Mouse (Mus musculus) liver, embryonic 16.5 days (tissue): Measurements from ENCODE around the gene Stt3b. TPM values are rescaled to one million over a fixed set of nuclear protein-coding genes. Genes with fewer than 3 reads are reported as not detected.
"Not testable (repeated sequence)": the region's sequence is repeated elsewhere in the genome, so short reads cannot be mapped to it uniquely, and the experiment has no call there.

Experiments used
- ATAC-seq: fragments of 200-750 bp; cut with Nextera tagmentation; 2 replicates; pipeline ENCODE4 v1.8.0; 2017; ENCODE audit warnings: low read depth, mild to moderate bottlenecking, moderate number of reproducible peaks, moderate library complexity
- H3K27ac ChIP-seq: fragments of 300-500 bp; sonication (generic); 2 replicates; pipeline ENCODE4 v1.5.1; 2014; ENCODE audit warnings: mild to moderate bottlenecking, low read length
- H3K27me3 ChIP-seq: fragments of 300-500 bp; sonication (generic); 2 replicates; pipeline ENCODE4 v1.6.1; 2014; ENCODE audit warnings: low read depth, low read length, mixed read lengths; ENCODE audit not compliant: control insufficient read depth, insufficient read depth
- H3K36me3 ChIP-seq: fragments of 300-500 bp; sonication (generic); 2 replicates; pipeline ENCODE4 v1.6.1; 2014; ENCODE audit warnings: mild to moderate bottlenecking; ENCODE audit not compliant: control insufficient read depth, insufficient read depth
- H3K4me1 ChIP-seq: fragments of 300-500 bp; sonication (generic); 2 replicates; pipeline ENCODE4 v1.6.1; 2014; ENCODE audit warnings: low read depth, low read length, mixed read lengths; ENCODE audit not compliant: control insufficient read depth
- H3K4me2 ChIP-seq: fragments of 300-500 bp; sonication (generic); 2 replicates; pipeline ENCODE4 v1.6.1; 2014; ENCODE audit warnings: low read depth, low read length, mixed read lengths
- H3K4me3 ChIP-seq: fragments of 300-500 bp; sonication (generic); 2 replicates; pipeline ENCODE4 v1.5.1; 2014; ENCODE audit warnings: low read depth, mild to moderate bottlenecking, low read length
- H3K9ac ChIP-seq: fragments of 300-500 bp; sonication (generic); 2 replicates; pipeline ENCODE4 v1.6.1; 2014; ENCODE audit warnings: low read depth, low read length
- H3K9me3 ChIP-seq: fragments of 300-500 bp; sonication (generic); replicated peaks from 2 replicates; pipeline ENCODE4 v1.6.1; 2016; ENCODE audit warnings: low read length; ENCODE audit not compliant: control insufficient read depth
- WGBS: fragments of 180-500 bp; shearing (Covaris S2); extraction: QIAGEN DNeasy Blood & Tissue Kit; methylation state at CpG from one replicate; pipeline ENCODE4 v1.1.7; 2014; ENCODE audit not compliant: insufficient replicate concordance; 5-methylcytosine and 5-hydroxymethylcytosine counted together
- polyA plus RNA-seq: library from polyadenylated mRNA; unstranded; fragments of >200 nt; fragmentation: Nextera tagmentation; extraction: Ambion mirVana; gene quantifications from 2 replicates; pipeline ENCODE4 v1.2.1, GENCODE M21; 2015

The Stt3b gene
- polyA plus RNA-seq, 1 experiment from 2014 or later, result 62.9 TPM

- peak; percentile 75 for ATAC-seq
- H3K4me3 ChIP-seq, result no peak overlapping the region
These were observed 22.3 kb downstream of the Stt3b start for GRCm38 (mm10) chr9:115287774-115288434.

DNA sequence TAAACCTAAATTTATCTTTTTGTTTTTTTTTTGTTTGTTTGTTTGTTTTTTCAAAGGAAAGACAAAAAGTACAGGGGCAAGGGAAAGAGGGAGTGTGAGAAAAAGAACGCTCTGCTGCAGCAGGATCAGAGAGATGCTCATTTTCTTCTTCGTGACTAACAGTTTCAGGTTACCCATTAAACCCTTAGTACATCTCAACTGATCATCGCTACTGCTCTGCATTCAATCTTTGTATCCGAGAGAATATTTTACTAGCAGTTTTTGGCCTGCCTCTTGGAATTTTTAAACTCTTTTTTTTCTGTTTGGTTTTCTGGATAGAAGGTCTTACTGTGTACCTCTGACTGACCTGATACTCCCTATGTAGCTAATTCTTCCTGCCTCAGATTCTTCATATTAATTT, 25.8 kb downstream of the Stt3b start:
- no peak overlapping the region for H3K4me3 ChIP-seq
- H3K9ac ChIP-seq, result no peak overlapping the region
- no peaks in the 10 kb centered on the region for H3K27me3 ChIP-seq
- H3K27ac ChIP-seq, result no peak overlapping the region
- peaks cover 12% of the 10 kb centered on the region for H3K4me1 ChIP-seq
- WGBS, result 74% methylated on average over 4 of the region's 4 CpGs
- H3K9me3 ChIP-seq, result no peaks in the 10 kb centered on the region
- no peak for ATAC-seq
- peaks cover 3% of the 10 kb centered on the region; the same call in 1 of the 2 replicates for H3K36me3 ChIP-seq
- no peak overlapping the region for H3K4me2 ChIP-seq

More at GRCm38 (mm10) chr9:115287774-115288434, 22.3 kb downstream of the Stt3b start:
- H3K27me3 ChIP-seq, result no peaks in the 10 kb centered on the region
- H3K9ac ChIP-seq, result no peak overlapping the region
- H3K4me2 ChIP-seq, result no peak overlapping the region
- no peak overlapping the region for H3K27ac ChIP-seq
- no peaks in the 10 kb centered on the region for H3K9me3 ChIP-seq
- 75% methylated on average over 6 of the region's 6 CpGs for WGBS
- H3K4me1 ChIP-seq, result peaks cover 13% of the 10 kb centered on the region
- no peaks in the 10 kb centered on the region for H3K36me3 ChIP-seq

DNA sequence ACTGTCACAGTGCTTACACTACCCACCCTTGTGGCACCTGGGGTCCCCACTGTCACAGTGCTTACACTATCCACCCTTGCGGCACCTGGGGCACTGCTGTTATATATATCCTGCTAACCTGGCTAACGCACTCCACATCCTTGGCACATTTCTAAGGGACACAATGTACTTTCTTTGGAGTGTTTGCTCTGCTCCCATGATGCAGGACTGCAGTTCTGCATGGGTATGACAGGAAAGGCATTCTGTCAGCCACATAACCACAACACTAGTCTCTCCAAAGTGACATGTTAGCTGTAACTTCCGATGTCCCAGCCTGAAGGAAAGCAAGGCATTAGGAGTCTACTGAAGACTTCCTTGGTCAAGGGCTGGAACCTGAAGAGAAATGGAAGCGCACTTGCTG, 26.8 kb downstream of the Stt3b start:
- H3K9me3 ChIP-seq, result no peaks in the 10 kb centered on the region
- H3K4me1 ChIP-seq, result peaks cover 9% of the 10 kb centered on the region
- peaks cover 6% of the 10 kb centered on the region; the same call in 1 of the 2 replicates for H3K36me3 ChIP-seq
- H3K4me3 ChIP-seq, result no peak overlapping the region
- no peak for ATAC-seq
- H3K9ac ChIP-seq, result no peak overlapping the region
- no peaks in the 10 kb centered on the region for H3K27me3 ChIP-seq
- whole genome bisulfite sequencing, result 80% methylated on average over 4 of the region's 4 CpGs
- H3K4me2 ChIP-seq, result no peak overlapping the region
- no peak overlapping the region for H3K27ac ChIP-seq

GRCm38 (mm10) chr9:115278641-115279040, 31.6 kb downstream of the Stt3b start:
- no peak overlapping the region for H3K4me3 ChIP-seq
- peaks cover 14% of the 10 kb centered on the region for H3K36me3 ChIP-seq
- no peaks in the 10 kb centered on the region; the same call in 1 of the 2 replicates for H3K4me1 ChIP-seq
- H3K4me2 ChIP-seq, result no peak overlapping the region
- H3K9me3 ChIP-seq, result no peaks in the 10 kb centered on the region
- H3K27ac ChIP-seq, result no peak overlapping the region
- ATAC-seq, result no peak
- no peaks in the 10 kb centered on the region for H3K27me3 ChIP-seq
- no peak overlapping the region for H3K9ac ChIP-seq
- 76% methylated on average over 1 of the region's 1 CpGs for WGBS

DNA sequence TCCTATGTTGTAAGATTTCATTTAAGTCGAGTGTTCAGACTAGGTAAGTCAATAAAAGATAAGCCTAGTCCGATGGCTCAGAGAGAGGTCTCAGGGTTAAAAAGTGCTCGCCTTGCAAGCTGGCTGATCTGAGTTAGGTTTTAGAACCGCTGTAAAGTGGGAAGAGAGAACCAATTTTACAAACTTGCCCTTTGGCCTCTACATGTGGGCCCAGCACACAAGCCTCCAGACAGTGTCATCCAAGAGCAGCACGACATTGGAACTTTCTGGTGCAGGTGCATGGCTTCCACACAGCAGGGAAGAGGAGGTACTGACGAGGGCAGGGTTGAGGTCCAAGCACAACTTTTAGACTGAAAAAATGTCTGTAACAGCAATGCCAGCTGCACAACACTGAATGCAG, 35.4 kb downstream of the Stt3b start:
- WGBS, result 74% methylated on average over 6 of the region's 6 CpGs
- peak; percentile 74 for ATAC-seq
- H3K36me3 ChIP-seq, result peaks cover 11% of the 10 kb centered on the region

DNA sequence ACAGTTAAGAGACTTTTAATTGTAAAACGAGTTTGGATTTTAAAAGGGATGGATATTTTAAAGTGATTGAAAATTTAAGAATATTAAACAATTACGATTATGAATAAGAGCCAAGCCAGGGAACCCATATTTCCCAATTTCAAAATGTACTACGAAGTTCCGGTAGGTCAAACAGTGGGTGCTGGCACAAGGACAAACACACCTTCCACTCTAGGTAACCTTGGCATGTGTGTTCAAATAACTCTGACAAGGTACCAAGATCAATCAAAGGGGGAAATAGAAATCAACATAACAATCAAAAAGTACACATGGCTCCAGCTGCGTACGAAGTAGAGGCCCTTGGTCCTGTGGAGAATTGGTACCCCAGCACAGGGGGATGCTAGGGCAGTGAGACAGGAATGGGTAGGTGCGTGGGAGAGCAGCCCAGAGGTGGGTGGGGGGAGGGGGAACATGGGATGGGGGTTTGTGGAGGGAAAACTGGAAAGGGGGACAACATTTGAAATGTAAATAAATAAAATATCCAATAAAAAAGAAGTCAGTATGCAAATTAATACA, 37.0 kb downstream of the Stt3b start:
- ATAC-seq, result no peak
- 82% methylated on average over 7 of the region's 7 CpGs for WGBS

More for the DNA sequence above, 35.4 kb downstream of the Stt3b start:
- Histone ChIP-seq H3K4me3 (no peak overlapping the region), H3K27ac (no peak overlapping the region; the same call in 1 of the 2 replicates), H3K9ac (no peak overlapping the region), H3K9me3 (no peaks in the 10 kb centered on the region), H3K27me3 (no peaks in the 10 kb centered on the region), H3K4me2 (no peak overlapping the region), H3K4me1 (no peaks in the 10 kb centered on the region)

DNA sequence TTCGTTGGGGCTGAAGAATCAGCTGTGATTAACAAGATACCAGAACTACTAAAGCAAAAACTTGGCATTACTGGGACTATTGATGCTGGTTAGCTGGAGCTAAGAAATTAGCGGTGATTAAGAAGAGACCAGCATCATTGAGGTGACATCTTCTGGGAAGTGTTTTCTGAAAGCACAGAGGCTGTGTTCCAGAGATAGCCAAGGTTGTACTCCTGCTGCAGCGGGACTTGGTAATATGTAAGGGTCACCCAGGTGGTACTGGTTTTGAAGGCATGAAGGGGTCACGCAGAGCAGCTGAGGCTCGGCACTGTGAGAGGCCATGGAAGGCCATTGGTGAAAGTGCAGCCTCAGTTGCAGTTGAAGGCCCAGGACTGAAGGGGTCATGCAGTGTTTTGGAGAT, 37.8 kb downstream of the Stt3b start:
- ATAC-seq, H3K27me3 ChIP-seq, H3K4me1 ChIP-seq, H3K36me3 ChIP-seq, H3K9ac ChIP-seq, H3K27ac ChIP-seq, H3K9me3 ChIP-seq, H3K4me3 ChIP-seq, H3K4me2 ChIP-seq: not testable (repeated sequence)
- 67% methylated on average over 2 of the region's 5 CpGs for WGBS

More for the DNA sequence above, 37.0 kb downstream of the Stt3b start:
- no peak overlapping the region for H3K4me2 ChIP-seq
- peaks cover 8% of the 10 kb centered on the region for H3K36me3 ChIP-seq
- no peaks in the 10 kb centered on the region for H3K9me3 ChIP-seq
- H3K27me3 ChIP-seq, result no peaks in the 10 kb centered on the region
- H3K9ac ChIP-seq, result no peak overlapping the region
- no peaks in the 10 kb centered on the region for H3K4me1 ChIP-seq
- H3K4me3 ChIP-seq, result no peak overlapping the region
- H3K27ac ChIP-seq, result no peak overlapping the region

DNA sequence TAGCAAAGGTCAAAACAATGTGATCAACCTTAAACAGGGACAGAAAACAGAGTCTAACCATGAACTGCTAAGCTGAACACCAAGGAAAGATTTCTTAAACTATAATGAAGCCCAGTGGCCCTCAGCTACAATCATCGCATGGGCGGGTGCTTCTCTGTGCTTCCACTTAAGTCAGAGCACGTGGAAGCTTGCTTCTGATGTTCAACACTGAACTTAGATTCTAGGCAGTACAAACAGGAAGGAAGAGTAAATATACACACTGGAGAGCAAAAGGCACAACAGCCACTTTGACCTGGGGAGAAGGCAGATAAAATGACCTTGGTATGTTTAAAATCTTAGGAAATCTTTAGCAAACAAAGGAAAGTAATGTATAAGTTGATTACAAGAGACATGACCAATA, 38.7 kb downstream of the Stt3b start:
- H3K9ac ChIP-seq, result no peak overlapping the region
- H3K9me3 ChIP-seq, result no peaks in the 10 kb centered on the region
- no peaks in the 10 kb centered on the region for H3K4me1 ChIP-seq
- no peak overlapping the region for H3K4me2 ChIP-seq
- no peaks in the 10 kb centered on the region for H3K27me3 ChIP-seq
- H3K27ac ChIP-seq, result no peak overlapping the region
- peaks cover 5% of the 10 kb centered on the region for H3K36me3 ChIP-seq
- ATAC-seq, result peak; percentile 43; the same call in 1 of the 2 replicates
- no peak overlapping the region for H3K4me3 ChIP-seq
- WGBS, result 68% methylated on average over 3 of the region's 3 CpGs

DNA sequence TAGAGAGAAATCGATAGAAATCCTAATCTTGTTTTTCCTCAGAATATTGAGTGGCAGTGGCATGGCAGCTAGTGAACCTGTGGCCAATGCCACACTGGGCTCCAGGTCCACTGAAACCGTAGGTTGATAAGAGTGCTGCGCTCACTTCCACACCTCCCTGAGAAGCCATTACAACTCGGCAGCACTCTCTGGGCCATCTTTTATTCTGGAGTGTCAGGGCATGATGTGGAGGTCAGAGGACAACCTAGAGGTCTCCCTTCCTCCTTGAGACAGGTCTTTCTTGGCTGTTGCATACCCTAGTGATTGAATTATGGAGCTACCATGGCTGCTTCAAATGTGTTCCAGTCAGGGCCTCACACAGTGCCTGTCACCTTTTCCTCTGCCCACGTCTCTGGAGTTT, 48.3 kb downstream of the Stt3b start:
- Histone ChIP-seq H3K36me3 (peaks cover 10% of the 10 kb centered on the region), H3K9me3 (no peaks in the 10 kb centered on the region)

More for the DNA sequence above, 48.3 kb downstream of the Stt3b start:
- H3K4me2 ChIP-seq, result no peak overlapping the region
- no peak for ATAC-seq
- H3K9ac ChIP-seq, result no peak overlapping the region
- no peak overlapping the region for H3K27ac ChIP-seq
- no peaks in the 10 kb centered on the region; the same call in none of the 2 replicates for H3K4me1 ChIP-seq
- no peaks in the 10 kb centered on the region for H3K27me3 ChIP-seq
- no peak overlapping the region for H3K4me3 ChIP-seq
- WGBS, result 70% methylated on average over 5 of the region's 5 CpGs
